Mouse (Mus musculus) kidney, postnatal 0 days (tissue): ENCODE data around the gene Suox. TPM values are rescaled to one million over a fixed set of nuclear protein-coding genes. Genes with fewer than 3 reads are reported as not detected.

ENCODE experiments used
- ATAC-seq: fragments of 200-750 bp; cut with Nextera tagmentation; replicated peaks from 2 replicates; pipeline ENCODE4 v1.8.0; 2017; ENCODE audit warnings: low read depth, moderate number of reproducible peaks, moderate TSS enrichment, moderate library complexity; ENCODE audit not compliant: low FRiP score
- DNase-seq: peaks from one replicate; pipeline ENCODE4 v3.0.0-alpha.2; 2016; ENCODE audit warnings: low spot score
- H3K27ac ChIP-seq: fragments of 300-500 bp; sonication (generic); 2 replicates; pipeline ENCODE4 v1.5.1; 2014; ENCODE audit warnings: mild to moderate bottlenecking
- H3K27me3 ChIP-seq: fragments of 300-500 bp; sonication (generic); 2 replicates; pipeline ENCODE4 v1.6.1; 2014; ENCODE audit warnings: low read length, mixed read lengths; ENCODE audit not compliant: insufficient read depth
- H3K36me3 ChIP-seq: fragments of 300-500 bp; sonication (generic); 2 replicates; pipeline ENCODE4 v1.6.1; 2014; ENCODE audit warnings: low read length, mixed read lengths; ENCODE audit not compliant: insufficient read depth
- H3K4me1 ChIP-seq: fragments of 300-500 bp; sonication (generic); replicated peaks from 2 replicates; pipeline ENCODE4 v1.6.1; 2014; ENCODE audit warnings: antibody characterized with exemption, low read length, mixed read lengths; ENCODE audit not compliant: insufficient read depth
- H3K4me2 ChIP-seq: fragments of 300-500 bp; sonication (generic); 2 replicates; pipeline ENCODE4 v1.6.1; 2014; ENCODE audit warnings: mild to moderate bottlenecking, low read length, moderate library complexity, mixed read lengths
- H3K4me3 ChIP-seq: fragments of 300-500 bp; sonication (generic); replicated peaks from 2 replicates; pipeline ENCODE4 v1.5.1; 2014; ENCODE audit warnings: low read depth, low read length
- H3K9ac ChIP-seq: fragments of 300-500 bp; sonication (generic); 2 replicates; pipeline ENCODE4 v1.6.1; 2014; ENCODE audit warnings: low read depth, low read length
- H3K9me3 ChIP-seq: fragments of 300-500 bp; sonication (generic); replicated peaks from 2 replicates; pipeline ENCODE4 v1.6.1; 2016; ENCODE audit warnings: low read length, inconsistent platforms, mixed read lengths
- CTCF ChIP-seq: IDR thresholded peaks from 2 replicates; pipeline ENCODE4 v1.5.1; 2016; ENCODE audit warnings: antibody characterized with exemption, low read depth, mild to moderate bottlenecking, moderate library complexity
- whole genome bisulfite sequencing: fragments of 180-500 bp; shearing (Covaris S2); extraction: QIAGEN DNeasy Blood & Tissue Kit; methylation state at CpG from one replicate; pipeline ENCODE4 v1.1.7; 2014; 5-methylcytosine and 5-hydroxymethylcytosine counted together
- polyA plus RNA-seq: library from polyadenylated mRNA; unstranded; fragments of >200 nt; fragmentation: Nextera tagmentation; extraction: Ambion mirVana; gene quantifications from 2 replicates; pipeline ENCODE4 v1.2.1, GENCODE M21; 2015

The Suox gene
- polyA plus RNA-seq, 1 experiment from 2014 or later, result 15.1 TPM

DNA sequence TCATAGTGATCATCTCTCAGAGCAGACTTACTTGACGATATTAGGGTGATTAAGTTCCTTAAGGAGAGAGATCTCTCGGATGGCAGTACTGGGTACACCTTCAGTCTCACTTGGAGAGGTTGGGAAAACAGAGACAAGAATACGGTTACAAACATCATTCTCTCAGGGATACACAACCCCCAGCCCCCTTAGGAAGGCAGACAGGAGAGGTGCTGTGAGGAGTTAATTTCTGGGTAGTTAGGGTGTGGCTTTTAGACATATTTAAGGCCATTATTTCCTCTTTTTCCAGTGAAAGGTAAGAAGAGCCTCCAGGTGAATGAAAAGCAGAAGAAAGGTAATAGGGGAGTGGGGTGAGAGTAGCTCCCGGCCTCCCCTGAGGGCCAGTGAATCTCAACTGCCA, 30.0 kb upstream of the Suox start, which contains the start of gene Pmel:
Pmel (plus strand) TSS at position 301 of the 400 bp plus-strand sequence.
- ATAC-seq (no peak), DNase-seq (no peak)
- 8% methylated on average over 4 of the region's 4 CpGs for WGBS

GRCm38 (mm10) chr10:128702328-128703007, 28.6 kb upstream of the Suox start:
- peaks cover 25% of the 10 kb centered on the region for H3K36me3 ChIP-seq
- ATAC-seq (no peak), DNase-seq (no peak)
- no peak overlapping the region for H3K4me2 ChIP-seq
- H3K27me3 ChIP-seq, result no peaks in the 10 kb centered on the region
- H3K4me1 ChIP-seq, result peaks cover 10% of the 10 kb centered on the region; the same call in 1 of the 2 replicates
- no peak overlapping the region for H3K9ac ChIP-seq
- 76% methylated on average over 6 of the region's 6 CpGs for WGBS
- no peaks in the 10 kb centered on the region for H3K9me3 ChIP-seq
- H3K4me3 ChIP-seq, result no peak overlapping the region
- TF ChIP-seq CTCF, result no peak
- no peak overlapping the region for H3K27ac ChIP-seq

More for the DNA sequence above, 30.0 kb upstream of the Suox start, which contains the start of gene Pmel:
- no peak for TF ChIP-seq CTCF
- Histone ChIP-seq H3K27ac (peak within 1 kb of the TSS; percentile 94), H3K4me1 (peaks cover 10% of the 10 kb centered on the region; the same call in 1 of the 2 replicates), H3K4me2 (peak within 1 kb of the TSS; percentile 75), H3K9me3 (no peaks in the 10 kb centered on the region), H3K27me3 (no peaks in the 10 kb centered on the region), H3K36me3 (peaks cover 25% of the 10 kb centered on the region), H3K9ac (peak within 1 kb of the TSS; percentile 79), H3K4me3 (peak within 1 kb of the TSS; percentile 71)

- H3K4me3 ChIP-seq, result no peak overlapping the region
- no peak for TF ChIP-seq CTCF
- no peak overlapping the region for H3K27ac ChIP-seq
- ATAC-seq (no peak), DNase-seq (no peak)
- no peak overlapping the region for H3K9ac ChIP-seq
- peaks cover 8% of the 10 kb centered on the region; the same call in 1 of the 2 replicates for H3K4me1 ChIP-seq
- H3K36me3 ChIP-seq, result peaks cover 25% of the 10 kb centered on the region
- WGBS, result 96% methylated on average over 5 of the region's 5 CpGs
- H3K9me3 ChIP-seq, result no peaks in the 10 kb centered on the region
- H3K27me3 ChIP-seq, result no peaks in the 10 kb centered on the region
- no peak overlapping the region for H3K4me2 ChIP-seq
These were observed 26.8 kb upstream of the Suox start for GRCm38 (mm10) chr10:128700712-128701111.

DNA sequence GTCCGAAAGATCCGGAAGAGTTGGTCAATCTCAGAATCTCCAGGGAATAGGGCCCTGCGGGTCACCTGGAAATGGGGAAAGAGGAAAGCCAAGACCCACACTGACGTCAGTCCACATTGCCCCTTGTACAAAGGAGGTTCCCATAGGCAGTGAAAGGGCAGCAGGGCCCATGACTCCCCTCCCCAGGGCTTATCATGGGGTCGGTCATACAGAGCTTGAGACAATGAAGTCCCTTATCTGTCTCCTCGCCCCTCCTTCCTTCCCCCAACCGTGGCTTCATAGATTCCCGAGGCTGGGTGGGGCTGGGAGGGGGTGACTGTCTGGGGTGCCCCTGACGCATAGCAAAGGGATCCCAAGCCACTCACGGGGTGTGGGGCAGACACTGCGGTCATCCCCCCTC, 25.7 kb upstream of the Suox start:
- DNase-seq (no peak), ATAC-seq (no peak)
- H3K4me2 ChIP-seq, result no peak overlapping the region
- TF ChIP-seq CTCF, result no peak
- H3K9me3 ChIP-seq, result no peaks in the 10 kb centered on the region
- no peak overlapping the region for H3K27ac ChIP-seq
- peaks cover 15% of the 10 kb centered on the region; the same call in 1 of the 2 replicates for H3K4me1 ChIP-seq
- WGBS, result 88% methylated on average over 11 of the region's 11 CpGs
- no peaks in the 10 kb centered on the region for H3K27me3 ChIP-seq
- peaks cover 25% of the 10 kb centered on the region for H3K36me3 ChIP-seq
- H3K9ac ChIP-seq, result no peak overlapping the region
- no peak overlapping the region for H3K4me3 ChIP-seq

- H3K27ac ChIP-seq, result no peak overlapping the region
- no peak for TF ChIP-seq CTCF
- no peaks in the 10 kb centered on the region for H3K9me3 ChIP-seq
- DNase-seq (no peak), ATAC-seq (no peak)
- H3K4me1 ChIP-seq, result peaks cover 16% of the 10 kb centered on the region; the same call in 1 of the 2 replicates
- WGBS, result 72% methylated on average over 5 of the region's 5 CpGs
- H3K9ac ChIP-seq, result no peak overlapping the region
- H3K4me3 ChIP-seq, result no peak overlapping the region
- H3K4me2 ChIP-seq, result no peak overlapping the region
- no peaks in the 10 kb centered on the region for H3K27me3 ChIP-seq
- peaks cover 25% of the 10 kb centered on the region for H3K36me3 ChIP-seq
These were observed 25.1 kb upstream of the Suox start for GRCm38 (mm10) chr10:128699006-128699405.

DNA sequence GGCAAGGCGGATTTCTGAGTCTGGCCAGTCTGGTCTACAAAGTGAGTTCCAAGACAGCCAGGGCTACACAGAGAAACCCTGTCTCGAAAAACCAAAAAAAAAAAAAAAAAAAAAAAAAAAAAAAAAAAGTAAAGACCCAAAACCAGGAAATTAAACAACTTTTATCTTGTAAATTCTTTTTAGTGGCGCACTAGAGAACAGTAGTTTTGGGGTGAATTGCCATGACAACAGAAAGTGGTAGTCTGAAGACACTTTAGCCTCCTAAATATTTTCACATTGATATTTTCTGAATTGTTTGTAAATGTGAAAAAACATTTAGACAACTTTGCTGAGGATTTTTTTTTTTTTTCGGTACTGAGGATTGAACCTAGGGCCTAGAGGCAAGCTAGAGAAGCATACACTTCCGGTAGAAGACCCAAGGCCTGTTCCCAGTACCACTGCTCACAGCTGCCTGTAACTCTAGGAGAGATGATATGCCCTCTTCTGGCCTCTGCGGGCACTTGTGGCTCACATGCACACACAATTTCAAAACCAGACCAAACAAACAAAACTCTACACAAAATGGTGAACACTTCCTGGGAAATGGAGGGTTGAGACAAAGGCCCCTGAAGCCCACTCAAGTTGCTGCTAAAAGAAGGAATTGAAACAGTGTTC, 23.3 kb upstream of the Suox start:
- no peak for ATAC-seq
- Histone ChIP-seq H3K4me2 (no peak overlapping the region; the same call in 1 of the 2 replicates), H3K4me1 (peaks cover 10% of the 10 kb centered on the region; the same call in 1 of the 2 replicates), H3K9ac (no peak overlapping the region), H3K27me3 (no peaks in the 10 kb centered on the region), H3K9me3 (no peaks in the 10 kb centered on the region), H3K4me3 (no peak overlapping the region), H3K36me3 (peaks cover 24% of the 10 kb centered on the region), H3K27ac (peak overlapping the region; percentile 39; the same call in 1 of the 2 replicates)
- DNase-seq, result no peak
- 0 out of 2 replicates have a peak, but pooled peaks have one; percentile 12 for TF ChIP-seq CTCF
- 82% methylated on average over 6 of the region's 6 CpGs for WGBS
